Mouse (Mus musculus) midbrain, embryonic 13.5 days (tissue): ENCODE results near the gene Fam172a. TPM values are rescaled to one million over a fixed set of nuclear protein-coding genes. Genes with fewer than 3 reads are reported as not detected.

Experiments used
- ATAC-seq: fragments of 200-750 bp; cut with Nextera tagmentation; 2 replicates; pipeline ENCODE4 v1.8.0; 2017; ENCODE audit warnings: mild to moderate bottlenecking, moderate TSS enrichment, moderate library complexity
- H3K27ac ChIP-seq: fragments of 300-500 bp; sonication (generic); 2 replicates; pipeline ENCODE4 v1.5.1; 2015; ENCODE audit warnings: inconsistent platforms, mild to moderate bottlenecking, moderate library complexity
- H3K27me3 ChIP-seq: fragments of 300-500 bp; sonication (generic); 2 replicates; pipeline ENCODE4 v1.6.1; 2015; ENCODE audit warnings: mild to moderate bottlenecking, inconsistent platforms
- H3K36me3 ChIP-seq: fragments of 300-500 bp; sonication (generic); 2 replicates; pipeline ENCODE4 v1.6.1; 2015; ENCODE audit warnings: mild to moderate bottlenecking, inconsistent platforms
- H3K4me1 ChIP-seq: fragments of 300-500 bp; sonication (generic); replicated peaks from 2 replicates; pipeline ENCODE4 v1.6.1; 2015; ENCODE audit warnings: inconsistent platforms
- H3K4me2 ChIP-seq: fragments of 300-500 bp; sonication (generic); replicated peaks from 2 replicates; pipeline ENCODE4 v1.6.1; 2015; ENCODE audit warnings: moderate library complexity, mild to moderate bottlenecking, inconsistent platforms
- H3K4me3 ChIP-seq: fragments of 300-500 bp; sonication (generic); replicated peaks from 2 replicates; pipeline ENCODE4 v1.5.1; 2015; ENCODE audit warnings: mild to moderate bottlenecking, inconsistent platforms
- H3K9ac ChIP-seq: fragments of 300-500 bp; sonication (generic); replicated peaks from 2 replicates; pipeline ENCODE4 v1.6.1; 2015; ENCODE audit warnings: mild to moderate bottlenecking, inconsistent platforms
- H3K9me3 ChIP-seq: fragments of 300-500 bp; sonication (generic); 2 replicates; pipeline ENCODE4 v1.6.1; 2016; ENCODE audit warnings: mild to moderate bottlenecking, inconsistent platforms
- WGBS: fragments of 180-500 bp; shearing (Covaris S2); methylation state at CpG from one replicate; pipeline ENCODE4 v1.1.7; 2015; 5-methylcytosine and 5-hydroxymethylcytosine counted together
- polyA plus RNA-seq: library from polyadenylated mRNA; unstranded; fragments of >200 nt; fragmentation: Nextera tagmentation; extraction: Ambion mirVana; gene quantifications from 2 replicates; pipeline ENCODE4 v1.2.1, GENCODE M21; 2015

The Fam172a gene
- polyA plus RNA-seq, 1 experiment from 2014 or later, result 43.0 TPM

GRCm38 (mm10) chr13:78090701-78091100 is 388.9 kb downstream of the Fam172a start:
- no peaks in the 10 kb centered on the region for H3K36me3 ChIP-seq
- no peak overlapping the region for H3K27ac ChIP-seq
- ATAC-seq, result no peak
- H3K4me3 ChIP-seq, result no peak overlapping the region
- no peak overlapping the region for H3K4me2 ChIP-seq
- H3K27me3 ChIP-seq, result no peaks in the 10 kb centered on the region
- no peak overlapping the region for H3K9ac ChIP-seq
- H3K9me3 ChIP-seq, result no peaks in the 10 kb centered on the region
- 0 out of 2 replicates have a peak, but pooled peaks cover 3% of the 10 kb centered on the region for H3K4me1 ChIP-seq

GRCm38 (mm10) chr13:78091949-78092348 is 390.1 kb downstream of the Fam172a start:
- 79% methylated on average over 3 of the region's 3 CpGs for WGBS
- Histone ChIP-seq H3K36me3 (no peaks in the 10 kb centered on the region), H3K9me3 (no peaks in the 10 kb centered on the region), H3K9ac (no peak overlapping the region), H3K4me3 (no peak overlapping the region), H3K27me3 (no peaks in the 10 kb centered on the region), H3K4me1 (0 out of 2 replicates have a peak, but pooled peaks cover 3% of the 10 kb centered on the region), H3K4me2 (no peak overlapping the region), H3K27ac (no peak overlapping the region)
- 0 out of 2 replicates have a peak, but pooled peaks have one; percentile 45 for ATAC-seq

- 83% methylated on average over 2 of the region's 2 CpGs for WGBS
- no peak overlapping the region for H3K27ac ChIP-seq
- H3K4me1 ChIP-seq, result 0 out of 2 replicates have a peak, but pooled peaks cover 3% of the 10 kb centered on the region
- no peak overlapping the region for H3K9ac ChIP-seq
- no peak overlapping the region for H3K4me3 ChIP-seq
- ATAC-seq, result no peak
- H3K36me3 ChIP-seq, result no peaks in the 10 kb centered on the region
- no peaks in the 10 kb centered on the region for H3K27me3 ChIP-seq
- H3K4me2 ChIP-seq, result no peak overlapping the region
- H3K9me3 ChIP-seq, result no peaks in the 10 kb centered on the region
Observed at GRCm38 (mm10) chr13:78094352-78094751, 392.5 kb downstream of the Fam172a start.

- Histone ChIP-seq H3K9ac (no peak overlapping the region), H3K4me1 (0 out of 2 replicates have a peak, but pooled peaks cover 3% of the 10 kb centered on the region), H3K27me3 (no peaks in the 10 kb centered on the region), H3K4me3 (no peak overlapping the region), H3K36me3 (no peaks in the 10 kb centered on the region), H3K27ac (no peak overlapping the region), H3K9me3 (no peaks in the 10 kb centered on the region), H3K4me2 (no peak overlapping the region)
- WGBS, result 78% methylated on average over 1 of the region's 1 CpGs
- ATAC-seq, result no peak
Observed at GRCm38 (mm10) chr13:78095071-78095973, 393.5 kb downstream of the Fam172a start.

GRCm38 (mm10) chr13:78098858-78099445 is 397.1 kb downstream of the Fam172a start:
- no peak overlapping the region for H3K4me3 ChIP-seq
- no peaks in the 10 kb centered on the region for H3K36me3 ChIP-seq
- ATAC-seq, result peak; percentile 40; the same call in 1 of the 2 replicates
- H3K9ac ChIP-seq, result no peak overlapping the region
- H3K27ac ChIP-seq, result no peak overlapping the region
- 0 out of 2 replicates have a peak, but pooled peaks cover 4% of the 10 kb centered on the region for H3K4me1 ChIP-seq
- no peaks in the 10 kb centered on the region for H3K9me3 ChIP-seq
- 87% methylated on average over 5 of the region's 5 CpGs for WGBS
- no peak overlapping the region for H3K4me2 ChIP-seq
- no peaks in the 10 kb centered on the region for H3K27me3 ChIP-seq

GRCm38 (mm10) chr13:78099746-78100530 is 398.1 kb downstream of the Fam172a start:
- no peaks in the 10 kb centered on the region for H3K36me3 ChIP-seq
- no peak for ATAC-seq

GRCm38 (mm10) chr13:78100664-78101063 is 398.8 kb downstream of the Fam172a start:
- Histone ChIP-seq H3K27ac (no peak overlapping the region), H3K36me3 (no peaks in the 10 kb centered on the region), H3K4me3 (no peak overlapping the region), H3K9me3 (no peaks in the 10 kb centered on the region), H3K4me2 (no peak overlapping the region), H3K4me1 (0 out of 2 replicates have a peak, but pooled peaks cover 4% of the 10 kb centered on the region), H3K9ac (no peak overlapping the region), H3K27me3 (no peaks in the 10 kb centered on the region)
- ATAC-seq, result no peak
- 76% methylated on average over 3 of the region's 3 CpGs for WGBS

More at GRCm38 (mm10) chr13:78099746-78100530, 398.1 kb downstream of the Fam172a start:
- Histone ChIP-seq H3K4me1 (0 out of 2 replicates have a peak, but pooled peaks cover 4% of the 10 kb centered on the region), H3K27ac (no peak overlapping the region), H3K9ac (no peak overlapping the region), H3K9me3 (no peaks in the 10 kb centered on the region), H3K4me2 (no peak overlapping the region), H3K27me3 (no peaks in the 10 kb centered on the region), H3K4me3 (no peak overlapping the region)
- 70% methylated on average over 3 of the region's 3 CpGs for WGBS

GRCm38 (mm10) chr13:78102337-78102736 is 400.5 kb downstream of the Fam172a start:
- ATAC-seq, result no peak

GRCm38 (mm10) chr13:78104851-78105250 is 403.0 kb downstream of the Fam172a start:
- 83% methylated on average over 3 of the region's 3 CpGs for WGBS
- Histone ChIP-seq H3K36me3 (no peaks in the 10 kb centered on the region), H3K27ac (no peak overlapping the region), H3K9me3 (no peaks in the 10 kb centered on the region), H3K27me3 (no peaks in the 10 kb centered on the region), H3K4me2 (no peak overlapping the region), H3K4me3 (no peak overlapping the region), H3K9ac (no peak overlapping the region), H3K4me1 (0 out of 2 replicates have a peak, but pooled peaks cover 6% of the 10 kb centered on the region)
- ATAC-seq, result no peak

More at GRCm38 (mm10) chr13:78102337-78102736, 400.5 kb downstream of the Fam172a start:
- Histone ChIP-seq H3K27me3 (no peaks in the 10 kb centered on the region), H3K27ac (no peak overlapping the region), H3K4me2 (no peak overlapping the region), H3K9ac (no peak overlapping the region), H3K4me3 (no peak overlapping the region), H3K36me3 (no peaks in the 10 kb centered on the region), H3K4me1 (0 out of 2 replicates have a peak, but pooled peaks cover 4% of the 10 kb centered on the region), H3K9me3 (no peaks in the 10 kb centered on the region)
- 90% methylated on average over 2 of the region's 2 CpGs for WGBS

- no peak overlapping the region for H3K9ac ChIP-seq
- H3K27ac ChIP-seq, result 0 out of 2 replicates have a peak overlapping the region, but pooled peaks have one; percentile 32
- H3K9me3 ChIP-seq, result no peaks in the 10 kb centered on the region
- ATAC-seq, result peak; percentile 66; the same call in 1 of the 2 replicates
- peaks cover 6% of the 10 kb centered on the region; the same call in 1 of the 2 replicates for H3K4me1 ChIP-seq
- H3K36me3 ChIP-seq, result no peaks in the 10 kb centered on the region
- H3K27me3 ChIP-seq, result no peaks in the 10 kb centered on the region
- no peak overlapping the region for H3K4me3 ChIP-seq
- H3K4me2 ChIP-seq, result no peak overlapping the region
- 55% methylated on average over 4 of the region's 4 CpGs for WGBS
Observed at GRCm38 (mm10) chr13:78110648-78111047, 408.8 kb downstream of the Fam172a start.

- Histone ChIP-seq H3K4me1 (peaks cover 6% of the 10 kb centered on the region; the same call in 1 of the 2 replicates), H3K36me3 (no peaks in the 10 kb centered on the region), H3K9ac (no peak overlapping the region), H3K4me3 (no peak overlapping the region), H3K4me2 (no peak overlapping the region), H3K27me3 (no peaks in the 10 kb centered on the region), H3K9me3 (no peaks in the 10 kb centered on the region), H3K27ac (no peak overlapping the region)
- WGBS, result 87% methylated on average over 4 of the region's 4 CpGs
- ATAC-seq, result no peak
Observed at GRCm38 (mm10) chr13:78113978-78114377, 412.1 kb downstream of the Fam172a start.
